Mouse (Mus musculus) heart, postnatal 0 days (tissue): Measurements from ENCODE around the gene Kntc1.

Experiments
- CTCF ChIP-seq: IDR thresholded peaks from 2 replicates; pipeline ENCODE4 v1.5.1; 2016; ENCODE audit warnings: antibody characterized with exemption, control low read depth, low read depth
- EP300 ChIP-seq: IDR thresholded peaks from 2 replicates; pipeline ENCODE4 v1.6.1; 2016; ENCODE audit warnings: antibody characterized with exemption, low read depth

- TF ChIP-seq CTCF (peak; percentile 16; the same call in 1 of the 2 replicates), EP300 (no peak)
These were observed 48.9 kb upstream of the Kntc1 start for GRCm38 (mm10) chr5:123700625-123701024.
